ENCODE assay signal across 8 mouse cellular contexts in the genomic region with DNA sequence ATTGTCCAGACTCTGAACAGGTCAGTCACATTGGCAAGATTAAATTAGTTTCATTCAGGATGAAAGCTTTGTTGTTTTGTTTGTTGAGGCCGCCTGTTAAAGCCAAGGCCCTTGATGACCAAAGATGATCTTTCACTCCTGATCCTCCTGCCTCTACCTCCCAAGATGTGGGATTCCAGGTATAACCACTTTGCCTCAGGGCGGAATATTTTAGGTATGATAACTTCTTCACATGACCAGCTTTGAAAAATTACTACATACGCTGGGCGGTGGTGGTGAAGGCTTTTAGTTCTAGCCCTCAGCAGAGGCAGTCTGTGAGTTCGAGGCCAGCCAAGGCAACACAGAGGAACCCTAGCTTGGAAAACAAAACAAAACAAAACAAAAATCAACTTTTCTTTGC. TPM values are rescaled to one million over a fixed set of nuclear protein-coding genes. Genes with fewer than 3 reads are reported as not detected.
DNase-seq lines count a peak whose midpoint lies in the region; ATAC-seq and TF ChIP-seq lines count a peak whose summit lies in the region.

No protein-coding gene starts in this region.

- no peak for DNase-seq in gastrocnemius, adult 2 months
- DNase-seq in gastrocnemius, postnatal 36 days: no peak
- no peak for DNase-seq in lung, postnatal 0 days (ENCODE audit: low spot score)
- no peak for DNase-seq in lung, postnatal 10 days
- DNase-seq in embryo, embryonic 10.5 days (ENCODE audit: low spot score): no peak
- DNase-seq in left cerebral cortex, postnatal 14 days (ENCODE audit: low spot score in 2 of 2): no peak

- no peaks in the 10 kb centered on the region for H3K36me3 ChIP-seq in lung, postnatal 0 days (ENCODE audit: insufficient read depth, low read length)
- no peaks in the 10 kb centered on the region for H3K36me3 ChIP-seq in limb, embryonic 13.5 days
- no peaks in the 10 kb centered on the region for H3K36me3 ChIP-seq in stomach, embryonic 15.5 days

- H3K4me1 ChIP-seq in lung, postnatal 0 days (ENCODE audit: insufficient read depth, low read depth, low read length): peaks cover 10% of the 10 kb centered on the region
- H3K4me1 ChIP-seq in limb, embryonic 13.5 days: peaks cover 38% of the 10 kb centered on the region
- H3K4me1 ChIP-seq in stomach, embryonic 15.5 days: 0 out of 2 replicates have a peak, but pooled peaks cover 4% of the 10 kb centered on the region

- no peaks in the 10 kb centered on the region for H3K9me3 ChIP-seq in lung, postnatal 0 days (ENCODE audit: low read length)
- no peaks in the 10 kb centered on the region for H3K9me3 ChIP-seq in limb, embryonic 13.5 days
- H3K9me3 ChIP-seq in stomach, embryonic 15.5 days: no peaks in the 10 kb centered on the region

- TF ChIP-seq CTCF in gastrocnemius, adult 2 months (IDR thresholded peaks at IDR 0.05): no peak
- TF ChIP-seq CTCF in lung, postnatal 0 days (IDR thresholded peaks at IDR 0.05): no peak

- H3K9ac ChIP-seq in lung, postnatal 0 days (replicated peaks; ENCODE audit: low read depth): no peak overlapping the region
- peak overlapping the region; percentile 85; the same call in 1 of the 2 replicates for H3K9ac ChIP-seq in limb, embryonic 13.5 days
- no peak overlapping the region for H3K9ac ChIP-seq in stomach, embryonic 15.5 days

- H3K27ac ChIP-seq in gastrocnemius, adult 2 months: peak overlapping the region; percentile 96
- H3K27ac ChIP-seq in lung, postnatal 0 days (ENCODE audit: low read length): peak overlapping the region; percentile 94; the same call in 1 of the 2 replicates
- H3K27ac ChIP-seq in limb, embryonic 13.5 days: no peak overlapping the region; the same call in 1 of the 2 replicates
- peak overlapping the region; percentile 92; the same call in 1 of the 2 replicates for H3K27ac ChIP-seq in stomach, embryonic 15.5 days

- ATAC-seq in lung, postnatal 0 days: no peak
- ATAC-seq in limb, embryonic 13.5 days (ENCODE audit: low FRiP score, low read depth): no peak
- no peak for ATAC-seq in stomach, embryonic 15.5 days (ENCODE audit: insufficient read depth, low FRiP score, low read depth)

- TF ChIP-seq EP300 in lung, postnatal 0 days (IDR thresholded peaks at IDR 0.05): no peak

- H3K27me3 ChIP-seq in lung, postnatal 0 days (replicated peaks; ENCODE audit: insufficient read depth, low read length): no peaks in the 10 kb centered on the region
- H3K27me3 ChIP-seq in limb, embryonic 13.5 days: no peaks in the 10 kb centered on the region
- no peaks in the 10 kb centered on the region for H3K27me3 ChIP-seq in stomach, embryonic 15.5 days (replicated peaks)

- WGBS in lung, postnatal 0 days: 69% methylated on average over 5 of the region's 5 CpGs
- WGBS in limb, embryonic 13.5 days: 79% methylated on average over 5 of the region's 5 CpGs
- 70% methylated on average over 5 of the region's 5 CpGs for WGBS in stomach, embryonic 15.5 days

- H3K4me2 ChIP-seq in lung, postnatal 0 days (replicated peaks; ENCODE audit: low read depth, low read length): peak overlapping the region; percentile 91
- H3K4me2 ChIP-seq in limb, embryonic 13.5 days (replicated peaks): peak overlapping the region; percentile 82
- peak overlapping the region; percentile 84 for H3K4me2 ChIP-seq in stomach, embryonic 15.5 days

- peak overlapping the region; percentile 98 for H3K4me3 ChIP-seq in gastrocnemius, adult 2 months
- peak overlapping the region; percentile 82 for H3K4me3 ChIP-seq in lung, postnatal 0 days (ENCODE audit: low read depth, low read length)
- H3K4me3 ChIP-seq in limb, embryonic 13.5 days: peak overlapping the region; percentile 76
- peak overlapping the region; percentile 83 for H3K4me3 ChIP-seq in stomach, embryonic 15.5 days (replicated peaks)

- intact Hi-C loops in gastrocnemius, adult 2 months (cut with DNase I): no loop called here
- intact Hi-C loops in gastrocnemius, postnatal 36 days (cut with DNase I): no loop called here
- intact Hi-C loops in left cerebral cortex, postnatal 14 days (cut with DNase I): no loop called here

RNA-seq across cellular contexts. Expression of gene Anxa5, which starts 1.3 kb away (rescaled TPM):
- total RNA-seq in gastrocnemius, adult 2 months (2021): 10 to 100 TPM; 35.1 to 55.7 TPM
- 10 to 100 TPM; 36.6 to 46.2 TPM for total RNA-seq in gastrocnemius, postnatal 36 days (2021)
- 449 and 491 TPM in 2 replicates for polyA plus RNA-seq in lung, postnatal 0 days (2015; fragmentation: Nextera tagmentation; extraction: Ambion mirVana)
- 334 and 341 TPM in 2 replicates for polyA plus RNA-seq in limb, embryonic 13.5 days (2015; fragmentation: Nextera tagmentation; extraction: Ambion mirVana)
- 291 and 311 TPM in 2 replicates for polyA plus RNA-seq in stomach, embryonic 15.5 days (2015; fragmentation: Nextera tagmentation; extraction: Ambion mirVana)
- 10 to 100 TPM; 47.2 to 48.7 TPM for total RNA-seq in left cerebral cortex, postnatal 14 days (2021)

RNA-seq across cellular contexts. Expression of gene 1810062G17Rik, which starts 1.3 kb away (rescaled TPM):
- not detected for total RNA-seq in gastrocnemius, adult 2 months (2021)
- total RNA-seq in gastrocnemius, postnatal 36 days (2021): under 1 TPM in 1 of 2 experiments, not detected in 1; 0.30 TPM
- 6.9 and 8.0 TPM in 2 replicates for polyA plus RNA-seq in lung, postnatal 0 days (2015; fragmentation: Nextera tagmentation; extraction: Ambion mirVana)
- 1.5 and 2.2 TPM in 2 replicates for polyA plus RNA-seq in limb, embryonic 13.5 days (2015; fragmentation: Nextera tagmentation; extraction: Ambion mirVana)
- 2.2 TPM in 2 replicates for polyA plus RNA-seq in stomach, embryonic 15.5 days (2015; fragmentation: Nextera tagmentation; extraction: Ambion mirVana)
- total RNA-seq in left cerebral cortex, postnatal 14 days (2021): under 1 TPM in 1 of 2 experiments, not detected in 1; 0.40 TPM

RNA-seq across cellular contexts. Expression of gene Gm11549, which starts 47.2 kb away (rescaled TPM):
- total RNA-seq in gastrocnemius, adult 2 months (2021): not detected
- total RNA-seq in gastrocnemius, postnatal 36 days (2021): not detected
- polyA plus RNA-seq in lung, postnatal 0 days (2015; fragmentation: Nextera tagmentation; extraction: Ambion mirVana): not detected in 2 replicates
- 0.08 TPM in 1 of 2 replicates, not detected in the other for polyA plus RNA-seq in limb, embryonic 13.5 days (2015; fragmentation: Nextera tagmentation; extraction: Ambion mirVana)
- 0.18 and 0.19 TPM in 2 replicates for polyA plus RNA-seq in stomach, embryonic 15.5 days (2015; fragmentation: Nextera tagmentation; extraction: Ambion mirVana)
- total RNA-seq in left cerebral cortex, postnatal 14 days (2021): 10 to 100 TPM; 25.2 to 35.5 TPM

Comparison
In these comparisons a context has a peak if more than half of its experiments do, and no peak if none do; other contexts are left out.
1. RNA of gene Gm11549, which starts 47.2 kb away (total RNA-seq): 25.2 to 35.5 TPM in left cerebral cortex, postnatal 14 days; not detected in gastrocnemius, adult 2 months and not detected in gastrocnemius, postnatal 36 days; every median in the first group is over 10 times any median in the second.
2. Peak in every context shown above with its lines, with median percentiles within 50 percentile points of each other: H3K4me3 ChIP-seq and H3K4me2 ChIP-seq.